Mouse (Mus musculus) testis, adult 2 months (tissue): ENCODE measurements around the gene Gm20425.

Source experiments
- CTCF ChIP-seq: fragments of 200-500 bp; IDR thresholded peaks from 2 replicates; pipeline ENCODE4 v1.5.1; 2012; ENCODE audit warnings: low read depth, mild to moderate bottlenecking, inconsistent platforms, low read length, moderate library complexity; ENCODE audit not compliant: control insufficient read depth, insufficient read depth, insufficient replicate concordance
- POLR2A ChIP-seq: fragments of 200-500 bp; IDR thresholded peaks from 2 replicates; pipeline ENCODE4 v1.6.1; 2012; ENCODE audit warnings: low read depth, mild to moderate bottlenecking, inconsistent platforms, low read length, moderate library complexity; ENCODE audit not compliant: control insufficient read depth

- TF ChIP-seq POLR2A, result no peak
- TF ChIP-seq CTCF, result no peak
Measured at GRCm38 (mm10) chr9:103234059-103234458, 4.0 kb upstream of the Gm20425 start.
